Mouse (Mus musculus) heart, embryonic 14.5 days (tissue): Measurements from ENCODE around the gene Rbm43. TPM values are rescaled to one million over a fixed set of nuclear protein-coding genes. Genes with fewer than 3 reads are reported as not detected.
A peak's percentile ranks its signal among the peaks of the same experiment; 100 is the strongest.
"Not testable (repeated sequence)": the region's sequence is repeated elsewhere in the genome, so short reads cannot be mapped to it uniquely, and the experiment has no call there.

Source experiments
- ATAC-seq: fragments of 200-750 bp; cut with Nextera tagmentation; 2 replicates; pipeline ENCODE4 v1.8.0; 2017; ENCODE audit warnings: low read depth, moderate TSS enrichment; ENCODE audit not compliant: insufficient number of reproducible peaks, insufficient read depth, low FRiP score
- H3K27ac ChIP-seq, 2 experiments: fragments of 200-500 bp in 1 of 2; fragments of 300-500 bp in 1 of 2; sonication (generic) in 1 of 2; replicated peaks in 1 of 2; 2 replicates each; pipeline ENCODE4 v1.5.1; 2012 to 2014; ENCODE audit warnings: low read depth in 2 of 2, low read length in 2 of 2, control low read depth in 1 of 2, mild to moderate bottlenecking in 1 of 2, mixed read lengths in 1 of 2; ENCODE audit not compliant: control insufficient read depth in 1 of 2, insufficient read depth in 1 of 2
- H3K27me3 ChIP-seq: fragments of 300-500 bp; sonication (generic); 2 replicates; pipeline ENCODE4 v1.6.1; 2014; ENCODE audit warnings: mild to moderate bottlenecking, low read length, control low read depth; ENCODE audit not compliant: control insufficient read depth, insufficient read depth
- H3K36me3 ChIP-seq: fragments of 300-500 bp; sonication (generic); 2 replicates; pipeline ENCODE4 v1.6.1; 2014; ENCODE audit warnings: mild to moderate bottlenecking, control low read depth, low read length, mixed read lengths; ENCODE audit not compliant: control insufficient read depth, insufficient read depth
- H3K4me1 ChIP-seq, 2 experiments: fragments of 200-500 bp in 1 of 2; fragments of 300-500 bp in 1 of 2; sonication (generic) in 1 of 2; 2 replicates each; pipeline ENCODE4 v1.6.1; 2012 to 2014; ENCODE audit warnings: low read length in 2 of 2, control low read depth in 1 of 2, mixed read lengths in 1 of 2; ENCODE audit not compliant: control insufficient read depth in 2 of 2, insufficient read depth in 2 of 2
- H3K4me2 ChIP-seq: fragments of 300-500 bp; sonication (generic); 2 replicates; pipeline ENCODE4 v1.6.1; 2014; ENCODE audit warnings: mild to moderate bottlenecking, low read length
- H3K4me3 ChIP-seq, 2 experiments: fragments of 200-500 bp in 1 of 2; fragments of 300-500 bp in 1 of 2; sonication (generic) in 1 of 2; 2 replicates each; pipeline ENCODE4 v1.5.1; 2012 to 2014; ENCODE audit warnings: low read length in 2 of 2, mild to moderate bottlenecking in 2 of 2, control low read depth in 1 of 2, low read depth in 1 of 2, moderate library complexity in 1 of 2; ENCODE audit not compliant: control insufficient read depth in 1 of 2, insufficient read depth in 1 of 2
- H3K9ac ChIP-seq: fragments of 300-500 bp; sonication (generic); 2 replicates; pipeline ENCODE4 v1.6.1; 2014; ENCODE audit warnings: mild to moderate bottlenecking, low read length
- H3K9me3 ChIP-seq: fragments of 300-500 bp; sonication (generic); 2 replicates; pipeline ENCODE4 v1.6.1; 2016; ENCODE audit warnings: low read length, control low read depth; ENCODE audit not compliant: control insufficient read depth
- WGBS: fragments of 180-500 bp; shearing (Covaris S2); extraction: QIAGEN DNeasy Blood & Tissue Kit; methylation state at CpG from one replicate; pipeline ENCODE4 v1.1.7; 2014; 5-methylcytosine and 5-hydroxymethylcytosine counted together
- polyA plus RNA-seq: library from polyadenylated mRNA; unstranded; fragments of >200 nt; fragmentation: Nextera tagmentation; extraction: Ambion mirVana; gene quantifications from 2 replicates; pipeline ENCODE4 v1.2.1, GENCODE M21; 2014

Gene Rbm43
- polyA plus RNA-seq, 1 experiment from 2014 or later = 13.6 TPM

- ATAC-seq = no peak
- Histone ChIP-seq H3K9ac (no peak overlapping the region), H3K4me2 (no peak overlapping the region), H3K36me3 (no peaks in the 10 kb centered on the region), H3K9me3 (no peaks in the 10 kb centered on the region), H3K27ac (no peak overlapping the region), H3K27me3 (no peaks in the 10 kb centered on the region), H3K4me1 (peaks cover 0 to 4% of the 10 kb centered on the region in 2 experiments; a peak in 1 of 4 replicates), H3K4me3 (no peak overlapping the region)
- 56% methylated on average over 7 of the region's 7 CpGs for WGBS
These were observed 20.4 kb downstream of the Rbm43 start for GRCm38 (mm10) chr2:51914532-51914931.

GRCm38 (mm10) chr2:51912740-51913139 is 22.2 kb downstream of the Rbm43 start:
- no peak overlapping the region for H3K9ac ChIP-seq
- WGBS = 18% methylated on average over 6 of the region's 6 CpGs
- H3K27me3 ChIP-seq = no peaks in the 10 kb centered on the region
- peaks cover 0 to 4% of the 10 kb centered on the region in 2 experiments; a peak in 1 of 4 replicates for H3K4me1 ChIP-seq
- no peak overlapping the region for H3K4me3 ChIP-seq
- no peak for ATAC-seq
- no peak overlapping the region for H3K27ac ChIP-seq
- no peaks in the 10 kb centered on the region for H3K36me3 ChIP-seq
- H3K4me2 ChIP-seq = no peak overlapping the region
- no peaks in the 10 kb centered on the region for H3K9me3 ChIP-seq

- no peaks in the 10 kb centered on the region for H3K27me3 ChIP-seq
- WGBS = 79% methylated on average over 2 of the region's 2 CpGs
- H3K4me1 ChIP-seq = peaks cover 0 to 4% of the 10 kb centered on the region in 2 experiments; a peak in 1 of 4 replicates
- no peak overlapping the region for H3K4me3 ChIP-seq
- no peak overlapping the region for H3K4me2 ChIP-seq
- no peak overlapping the region for H3K27ac ChIP-seq
- H3K9me3 ChIP-seq = no peaks in the 10 kb centered on the region
- H3K9ac ChIP-seq = no peak overlapping the region
- H3K36me3 ChIP-seq = no peaks in the 10 kb centered on the region
- no peak for ATAC-seq
These were observed 23.1 kb downstream of the Rbm43 start for GRCm38 (mm10) chr2:51911864-51912263.

- H3K9ac ChIP-seq = no peak overlapping the region
- no peaks in the 10 kb centered on the region for H3K27me3 ChIP-seq
- no peak for ATAC-seq
- H3K4me1 ChIP-seq = peaks cover 0 to 2% of the 10 kb centered on the region in 2 experiments; a peak in 1 of 4 replicates
- H3K36me3 ChIP-seq = no peaks in the 10 kb centered on the region
- H3K27ac ChIP-seq = no peak overlapping the region
- WGBS = 69% methylated on average over 4 of the region's 4 CpGs
- no peak overlapping the region for H3K4me3 ChIP-seq
- no peaks in the 10 kb centered on the region for H3K9me3 ChIP-seq
- no peak overlapping the region for H3K4me2 ChIP-seq
These were observed 27.3 kb downstream of the Rbm43 start for GRCm38 (mm10) chr2:51907538-51908110.

- H3K4me1 ChIP-seq = no peaks in the 10 kb centered on the region
- H3K4me2 ChIP-seq = no peak overlapping the region
- 73% methylated on average over 8 of the region's 8 CpGs for WGBS
- ATAC-seq = no peak
- H3K27me3 ChIP-seq = no peaks in the 10 kb centered on the region
- H3K9me3 ChIP-seq = no peaks in the 10 kb centered on the region
- no peak overlapping the region for H3K9ac ChIP-seq
- no peaks in the 10 kb centered on the region for H3K36me3 ChIP-seq
- H3K4me3 ChIP-seq = no peak overlapping the region
- H3K27ac ChIP-seq = no peak overlapping the region
These were observed 29.3 kb downstream of the Rbm43 start for GRCm38 (mm10) chr2:51905637-51906036.

- peak overlapping the region in 1 of 2 experiments; percentile 16; a peak in 1 of 4 replicates for H3K27ac ChIP-seq
- H3K4me2 ChIP-seq = no peak overlapping the region
- peaks cover 0 to 2% of the 10 kb centered on the region in 2 experiments; a peak in 3 of 4 replicates for H3K4me1 ChIP-seq
- no peak overlapping the region for H3K4me3 ChIP-seq
- no peak for ATAC-seq
- no peaks in the 10 kb centered on the region for H3K36me3 ChIP-seq
- H3K9ac ChIP-seq = no peak overlapping the region
- H3K9me3 ChIP-seq = no peaks in the 10 kb centered on the region
- WGBS = 63% methylated on average over 12 of the region's 12 CpGs
- H3K27me3 ChIP-seq = no peaks in the 10 kb centered on the region
These were observed 42.5 kb downstream of the Rbm43 start for GRCm38 (mm10) chr2:51892411-51892901.

- H3K4me2 ChIP-seq = no peak overlapping the region
- WGBS = 90% methylated on average over 4 of the region's 4 CpGs
- no peaks in the 10 kb centered on the region for H3K9me3 ChIP-seq
- no peaks in the 10 kb centered on the region for H3K36me3 ChIP-seq
- H3K4me3 ChIP-seq = no peak overlapping the region
- no peaks in the 10 kb centered on the region for H3K27me3 ChIP-seq
- H3K4me1 ChIP-seq = peaks cover 0 to 2% of the 10 kb centered on the region in 2 experiments; a peak in 3 of 4 replicates
- H3K27ac ChIP-seq = no peak overlapping the region
- no peak overlapping the region for H3K9ac ChIP-seq
- no peak for ATAC-seq
These were observed 44.0 kb downstream of the Rbm43 start for GRCm38 (mm10) chr2:51890961-51891360.

GRCm38 (mm10) chr2:51890139-51890538 is 44.8 kb downstream of the Rbm43 start:
- H3K27ac ChIP-seq, ATAC-seq, H3K36me3 ChIP-seq, H3K4me1 ChIP-seq, H3K27me3 ChIP-seq, H3K9me3 ChIP-seq, H3K4me3 ChIP-seq, H3K4me2 ChIP-seq, H3K9ac ChIP-seq: not testable (repeated sequence)
- WGBS = 98% methylated on average over 9 of the region's 26 CpGs
